Mouse (Mus musculus) cerebellum, adult 9-11 months (tissue): ENCODE data around the gene Mob3a.

Source experiments
- DNase-seq: peaks from one replicate; pipeline ENCODE4 v3.0.0; 2022

Mob3a gene

GRCm38 (mm10) chr10:80698605-80699004 lies 3.2 kb downstream of the Mob3a start:
- DNase-seq = peak; percentile 54

- no peak for DNase-seq
Observed at GRCm38 (mm10) chr10:80697812-80698211, 4.0 kb downstream of the Mob3a start.

DNA sequence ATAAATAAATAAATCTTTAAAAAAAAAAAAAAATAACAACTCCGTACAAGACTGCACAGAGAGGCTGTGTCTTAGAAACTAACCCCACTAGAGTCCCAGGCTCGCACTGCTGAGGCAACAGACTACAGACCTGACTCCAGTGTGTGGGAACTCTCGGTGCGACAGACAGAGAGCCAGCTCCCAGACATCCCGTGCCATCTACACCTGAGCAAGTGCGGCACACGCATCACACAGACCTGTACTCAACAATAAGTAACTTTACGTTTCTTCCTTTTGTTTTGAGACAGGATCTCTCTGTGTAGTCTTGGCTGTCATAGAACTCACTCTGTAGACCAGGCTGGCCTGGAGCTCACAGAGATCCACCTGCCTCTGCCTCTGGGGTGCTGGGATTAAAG lies 4.4 kb downstream of the Mob3a start:
- no peak for DNase-seq

DNA sequence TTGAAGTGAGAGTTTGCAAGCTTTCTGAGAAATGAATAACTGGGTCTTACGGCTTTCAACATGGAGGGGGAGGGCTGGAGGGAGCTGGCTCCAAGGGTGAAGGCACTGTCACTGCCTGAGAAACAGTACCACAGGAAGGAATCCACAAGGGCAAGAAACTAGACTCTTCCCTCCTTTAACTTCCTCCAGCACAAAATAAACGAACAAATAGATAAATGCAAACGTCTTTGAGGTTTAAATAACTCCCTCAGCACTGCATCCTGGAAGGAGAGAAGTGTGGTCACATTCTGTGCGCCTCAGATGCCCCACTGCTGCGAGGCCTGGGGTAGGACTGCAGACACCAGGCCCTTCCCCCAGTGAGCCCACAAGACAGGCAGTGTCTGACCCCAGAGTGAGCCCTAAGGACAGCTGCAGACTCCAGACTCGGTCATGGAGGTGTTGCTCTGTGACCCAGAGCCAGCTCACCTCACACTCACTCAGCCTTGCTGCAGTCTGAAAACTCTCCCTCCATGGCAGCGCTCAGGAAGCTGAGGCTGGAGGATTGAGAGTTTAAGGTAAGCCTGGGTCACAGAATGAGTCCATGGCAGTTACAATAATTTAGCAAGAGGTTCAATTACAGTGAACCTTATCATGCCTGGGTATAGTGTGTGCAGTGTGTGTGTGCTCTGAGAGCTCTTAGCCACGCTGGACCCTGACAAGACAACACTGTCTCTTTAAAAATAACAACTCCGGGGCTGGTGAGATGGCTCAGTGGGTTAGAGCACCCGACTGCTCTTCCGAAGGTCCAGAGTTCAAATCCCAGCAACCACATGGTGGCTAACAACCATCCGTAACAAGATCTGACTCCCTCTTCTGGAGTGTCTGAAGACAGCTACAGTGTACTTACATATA lies 5.0 kb downstream of the Mob3a start:
- no peak for DNase-seq

DNA sequence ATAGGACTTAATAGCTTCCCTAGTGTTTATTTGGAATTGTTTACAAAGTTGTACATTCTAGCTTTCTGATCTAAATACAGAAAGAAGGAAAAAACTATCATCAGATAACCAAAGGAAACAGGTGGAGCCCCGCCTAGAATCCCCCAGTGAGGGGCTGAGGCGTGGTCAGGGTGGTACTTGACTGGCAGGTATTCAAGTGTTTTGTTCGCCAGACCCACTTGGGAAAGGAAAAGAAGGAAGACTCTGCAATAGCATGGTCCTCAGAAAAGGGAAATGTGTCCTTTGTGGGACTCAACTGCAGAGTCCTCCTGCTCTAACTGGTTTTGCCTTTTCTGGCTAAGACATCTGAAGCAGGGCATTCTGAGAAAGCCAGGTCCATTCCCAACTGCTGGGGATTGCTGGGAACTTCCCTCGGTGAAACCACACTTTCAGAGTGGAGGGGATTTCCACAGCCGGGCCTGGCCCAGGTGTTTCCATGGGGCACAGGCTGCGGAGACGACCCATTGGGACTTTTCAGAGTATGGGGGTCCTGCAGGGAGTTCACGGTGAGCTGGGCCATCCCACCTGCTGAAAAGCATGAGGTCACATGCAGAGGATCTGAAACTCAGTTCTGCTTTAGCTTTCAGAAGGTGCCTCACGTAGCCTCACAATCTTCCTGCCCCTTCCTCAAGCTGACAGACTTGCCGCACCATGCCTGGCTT lies 5.8 kb downstream of the Mob3a start:
- no peak for DNase-seq

DNA sequence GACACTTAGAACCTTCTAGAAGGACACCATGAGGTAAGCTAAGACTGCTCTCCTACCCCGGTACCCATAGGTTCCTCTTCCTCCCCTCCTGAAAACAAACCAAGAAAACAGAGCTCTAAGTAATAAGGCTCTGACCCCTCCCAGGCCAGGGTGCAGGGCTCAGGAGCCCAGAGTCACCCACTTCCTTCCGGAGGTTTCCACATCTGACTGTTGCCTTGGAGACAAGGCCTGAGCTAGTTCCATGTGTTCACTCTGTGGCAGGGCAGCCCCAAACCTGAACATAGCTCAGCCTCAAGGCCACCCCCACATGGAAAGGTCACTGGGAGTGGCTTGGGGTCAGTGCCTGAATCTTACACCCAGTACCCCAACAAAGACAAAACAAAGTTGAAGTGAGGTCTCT lies 6.6 kb downstream of the Mob3a start:
- no peak for DNase-seq

DNA sequence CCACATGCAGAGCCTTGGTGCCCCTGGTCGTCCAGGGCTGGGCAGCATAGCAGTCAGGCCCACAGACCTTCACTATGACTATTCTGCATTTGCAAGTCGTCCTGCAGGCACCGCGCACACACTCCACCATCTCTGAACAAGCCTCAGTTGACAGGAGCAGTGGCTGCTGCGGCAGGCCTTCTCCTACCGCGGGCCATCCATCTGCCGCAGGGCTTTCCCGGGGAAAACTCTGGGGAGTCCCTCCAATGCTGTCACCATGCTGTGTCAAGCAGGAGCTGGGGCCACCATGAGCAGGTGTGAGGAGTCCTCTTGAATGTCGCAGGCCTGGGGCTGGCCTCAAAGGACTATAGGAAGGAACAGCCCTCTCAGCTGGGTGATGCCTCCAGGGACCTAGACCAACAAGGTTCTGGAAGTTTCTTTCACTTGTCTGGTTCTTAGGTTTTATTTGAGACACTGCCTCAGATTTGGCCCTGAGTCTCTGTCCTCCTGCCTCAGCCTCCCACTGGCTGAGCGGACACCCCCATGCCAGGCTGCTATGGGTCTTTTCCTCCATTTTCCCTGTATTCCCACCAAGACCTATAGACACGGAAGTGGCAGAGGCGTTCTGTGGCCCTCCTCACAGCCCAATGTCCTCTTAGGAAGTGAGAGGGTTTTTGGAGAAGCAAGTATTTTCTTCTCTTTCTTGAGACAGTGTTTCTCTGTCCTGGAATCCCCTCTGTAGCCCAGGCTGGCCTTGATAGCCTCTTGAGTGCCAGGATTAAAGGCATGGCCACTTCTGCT lies 7.4 kb downstream of the Mob3a start:
- DNase-seq = no peak

GRCm38 (mm10) chr10:80693401-80694045 lies 8.3 kb downstream of the Mob3a start:
- no peak for DNase-seq

- DNase-seq = no peak
Observed at GRCm38 (mm10) chr10:80692249-80693165, 9.3 kb downstream of the Mob3a start.

DNA sequence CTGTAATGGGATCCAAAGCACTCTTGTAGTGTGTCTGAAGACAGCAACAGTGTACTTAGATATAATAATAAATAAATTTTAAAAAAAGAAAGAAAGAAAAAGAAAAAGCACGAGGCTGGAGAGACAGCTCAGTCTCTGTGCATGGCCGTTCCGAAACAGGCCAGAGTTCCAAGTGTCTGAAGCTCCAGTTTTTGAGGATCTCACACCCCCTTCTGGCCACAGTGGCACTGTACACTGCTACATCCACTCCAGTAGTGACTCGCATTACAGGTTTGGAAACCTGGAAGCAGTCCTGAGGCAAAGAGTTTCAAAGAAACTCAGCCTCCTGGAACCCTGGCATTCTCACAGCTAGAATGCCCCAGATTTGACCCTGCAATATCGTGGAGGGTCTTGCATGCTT lies 13.9 kb downstream of the Mob3a start:
- peak; percentile 76 for DNase-seq

- peak; percentile 43 for DNase-seq
Observed at GRCm38 (mm10) chr10:80686617-80687016, 15.2 kb downstream of the Mob3a start.

DNA sequence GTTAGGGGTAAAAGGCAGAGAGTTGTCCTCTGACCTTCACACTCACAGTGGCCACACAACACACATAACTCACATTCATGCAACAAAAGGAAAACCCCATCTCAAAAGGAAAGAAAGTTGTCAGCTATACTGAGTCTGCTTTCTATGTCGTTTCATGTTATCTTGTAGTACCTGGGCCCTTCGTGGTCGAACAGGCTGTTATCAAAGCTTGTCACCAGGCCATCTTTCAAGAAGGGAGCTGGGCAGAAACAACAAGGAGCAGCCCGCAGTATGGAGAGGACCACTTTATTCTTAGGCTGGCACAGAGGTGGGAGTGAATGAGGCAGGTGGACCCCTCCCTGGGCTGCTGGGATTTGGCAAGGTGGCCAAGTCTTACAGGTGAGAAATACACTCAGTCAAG lies 16.8 kb downstream of the Mob3a start:
- peak; percentile 30 for DNase-seq

DNA sequence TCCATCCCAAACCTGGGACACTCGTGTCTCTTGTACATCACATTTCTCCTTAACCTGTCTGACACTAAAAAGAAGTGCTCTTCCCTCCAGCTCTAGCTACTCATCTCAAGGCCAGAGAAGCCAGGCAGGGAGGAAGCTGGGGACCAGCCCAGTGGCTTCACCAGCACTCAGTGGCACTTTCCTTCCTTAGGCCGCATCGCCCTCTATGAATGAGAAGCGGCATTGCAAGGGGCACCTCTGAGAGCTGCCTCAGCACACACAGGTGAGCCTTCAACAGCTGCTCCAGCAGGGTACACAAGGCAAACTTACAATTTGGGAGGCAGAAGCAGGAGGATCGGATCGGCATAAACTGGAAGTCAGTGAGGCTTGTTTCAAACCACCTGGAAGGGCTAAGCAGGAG lies 17.6 kb downstream of the Mob3a start:
- peak; percentile 59 for DNase-seq

DNA sequence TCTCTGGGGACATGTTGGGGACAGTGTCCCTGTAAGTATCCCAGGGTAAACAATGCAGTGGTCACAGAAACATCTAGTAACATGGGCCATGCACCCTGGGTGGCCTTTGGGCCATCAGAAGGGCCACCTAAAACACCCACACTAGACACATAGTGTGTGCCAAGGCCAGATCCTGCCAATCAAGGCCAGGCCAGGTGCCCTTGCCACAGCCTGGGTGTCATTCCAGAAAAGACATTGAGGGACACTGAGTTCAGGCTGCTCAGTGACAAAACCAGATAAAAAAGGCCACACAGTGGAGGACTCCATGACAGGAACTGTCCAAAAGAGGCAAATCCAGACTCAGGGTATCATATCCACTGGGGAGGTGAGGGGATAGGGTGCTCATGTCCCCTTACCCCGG lies 18.1 kb downstream of the Mob3a start:
- DNase-seq = peak; percentile 29

GRCm38 (mm10) chr10:80682003-80682402 lies 19.8 kb downstream of the Mob3a start:
- DNase-seq = no peak

GRCm38 (mm10) chr10:80680260-80680696 lies 21.5 kb downstream of the Mob3a start:
- peak; percentile 45 for DNase-seq

- DNase-seq = peak; percentile 67
Observed at GRCm38 (mm10) chr10:80679556-80680259, 22.1 kb downstream of the Mob3a start.

DNA sequence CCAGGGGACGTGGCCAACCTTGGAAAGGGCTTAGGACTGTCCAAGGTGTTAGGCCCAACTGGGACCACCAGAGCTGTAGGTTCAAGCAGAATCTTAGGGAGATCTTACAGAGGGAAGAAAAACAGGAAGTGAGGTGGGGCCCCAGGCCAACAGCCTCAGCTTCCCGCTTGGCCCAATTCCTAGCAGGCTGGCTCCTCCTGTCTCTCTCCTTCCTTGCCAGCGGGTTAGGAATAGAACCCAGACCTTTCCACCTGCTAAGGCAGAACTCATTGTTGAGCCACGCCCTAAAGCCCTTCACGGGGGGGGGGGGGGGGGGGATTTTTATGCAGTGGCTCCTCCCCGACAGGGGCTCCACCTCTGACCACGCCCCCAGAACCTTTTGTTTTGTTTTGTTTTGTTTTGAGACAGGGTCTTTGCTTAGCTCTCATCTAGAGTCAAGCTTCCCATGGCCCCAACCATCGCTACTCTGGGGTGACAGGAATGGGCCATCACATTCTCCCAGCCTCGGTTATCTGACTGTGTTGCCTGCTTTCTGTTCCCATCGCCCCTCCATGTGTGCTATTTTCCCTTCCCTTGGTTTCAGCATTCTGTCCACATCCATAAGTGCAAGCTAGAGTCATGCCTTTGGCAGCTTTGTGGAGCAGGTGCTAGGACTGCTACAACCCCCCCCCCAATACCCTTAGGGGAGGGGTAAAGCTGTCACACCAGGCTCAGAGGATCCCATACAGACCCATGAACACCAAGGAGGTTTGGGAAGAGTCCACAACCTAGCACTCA lies 23.0 kb downstream of the Mob3a start:
- DNase-seq = peak; percentile 49

GRCm38 (mm10) chr10:80677942-80678436 lies 23.8 kb downstream of the Mob3a start, which contains the start of gene Mknk2:
TSS of gene Mknk2 (minus strand) at chr10:80678112.
- peak; percentile 93 for DNase-seq
